Mouse (Mus musculus): ENCODE data around the gene Tax1bp1.

The Tax1bp1 gene

GRCm38 (mm10) chr6:52796691-52797090 is 83.2 kb downstream of the Tax1bp1 start:
- no peak for DNase-seq (ENCODE audit: low spot score in 2 of 2)

GRCm38 (mm10) chr6:52797252-52797800 is 83.8 kb downstream of the Tax1bp1 start:
- no peak for DNase-seq (ENCODE audit: low spot score in 2 of 2)

GRCm38 (mm10) chr6:52802181-52802580 is 88.7 kb downstream of the Tax1bp1 start:
- peak in 1 of 2 experiments; percentile 25 for DNase-seq (ENCODE audit: low spot score in 2 of 2)

GRCm38 (mm10) chr6:52805237-52805856 is 91.8 kb downstream of the Tax1bp1 start:
- no peak for DNase-seq (ENCODE audit: low spot score in 2 of 2)
